Mouse (Mus musculus) forebrain, embryonic 15.5 days (tissue): Measurements from ENCODE around the gene Slit3. TPM values are rescaled to one million over a fixed set of nuclear protein-coding genes. Genes with fewer than 3 reads are reported as not detected.

Experiments used
- ATAC-seq: fragments of 200-750 bp; cut with Nextera tagmentation; replicated peaks from 2 replicates; pipeline ENCODE4 v1.8.0; 2017; ENCODE audit warnings: mild to moderate bottlenecking, moderate TSS enrichment, moderate library complexity
- H3K27ac ChIP-seq: fragments of 300-500 bp; sonication (generic); replicated peaks from 2 replicates; pipeline ENCODE4 v1.5.1; 2015; ENCODE audit warnings: mild to moderate bottlenecking, inconsistent platforms
- H3K27me3 ChIP-seq: fragments of 300-500 bp; sonication (generic); 2 replicates; pipeline ENCODE4 v1.6.1; 2015; ENCODE audit warnings: inconsistent platforms
- H3K36me3 ChIP-seq: fragments of 300-500 bp; sonication (generic); 2 replicates; pipeline ENCODE4 v1.6.1; 2015; ENCODE audit warnings: mild to moderate bottlenecking, inconsistent platforms
- H3K4me1 ChIP-seq: fragments of 300-500 bp; sonication (generic); 2 replicates; pipeline ENCODE4 v1.6.1; 2015; ENCODE audit warnings: inconsistent platforms
- H3K4me2 ChIP-seq: fragments of 300-500 bp; sonication (generic); replicated peaks from 2 replicates; pipeline ENCODE4 v1.6.1; 2015; ENCODE audit warnings: mild to moderate bottlenecking, inconsistent platforms
- H3K4me3 ChIP-seq: fragments of 300-500 bp; sonication (generic); 2 replicates; pipeline ENCODE4 v1.5.1; 2015; ENCODE audit warnings: mild to moderate bottlenecking, inconsistent platforms
- H3K9ac ChIP-seq: fragments of 300-500 bp; sonication (generic); replicated peaks from 2 replicates; pipeline ENCODE4 v1.6.1; 2015; ENCODE audit warnings: mild to moderate bottlenecking, inconsistent platforms
- H3K9me3 ChIP-seq: fragments of 300-500 bp; sonication (generic); 2 replicates; pipeline ENCODE4 v1.6.1; 2016; ENCODE audit warnings: inconsistent platforms
- WGBS: fragments of 180-500 bp; shearing (Covaris S2); methylation state at CpG from one replicate; pipeline ENCODE4 v1.1.7; 2015; ENCODE audit warnings: mixed read lengths; 5-methylcytosine and 5-hydroxymethylcytosine counted together
- polyA plus RNA-seq: library from polyadenylated mRNA; unstranded; fragments of >200 nt; fragmentation: Nextera tagmentation; extraction: Ambion mirVana; gene quantifications from 2 replicates; pipeline ENCODE4 v1.2.1, GENCODE M21; 2015

Gene Slit3
- polyA plus RNA-seq, 1 experiment from 2014 or later, result 6.4 TPM

DNA sequence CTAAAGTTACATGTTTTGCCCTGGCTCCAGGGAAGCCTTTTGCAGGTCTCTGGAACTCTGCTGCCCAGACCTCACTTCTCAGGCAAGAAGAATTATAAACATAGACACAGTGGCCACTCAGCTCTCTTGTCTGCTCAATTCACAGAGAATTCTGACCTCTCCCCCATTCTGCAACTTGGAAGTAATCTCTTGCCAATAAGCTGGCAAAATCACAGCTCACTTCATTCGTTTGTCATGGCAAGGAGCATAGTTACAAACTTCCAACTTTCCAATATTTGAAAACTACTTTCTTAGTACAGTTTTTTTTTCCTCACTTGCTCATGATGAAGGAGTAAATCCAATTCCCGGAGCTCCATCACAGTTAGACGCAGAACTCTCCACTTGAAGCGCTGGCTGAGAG is 11.2 kb upstream of the Slit3 start:
- H3K4me1 ChIP-seq, result no peaks in the 10 kb centered on the region
- no peak overlapping the region for H3K27ac ChIP-seq
- WGBS, result 81% methylated on average over 4 of the region's 4 CpGs
- no peaks in the 10 kb centered on the region for H3K36me3 ChIP-seq
- H3K9ac ChIP-seq, result no peak overlapping the region
- no peak for ATAC-seq
- H3K4me2 ChIP-seq, result no peak overlapping the region
- no peaks in the 10 kb centered on the region for H3K27me3 ChIP-seq
- no peak overlapping the region for H3K4me3 ChIP-seq
- H3K9me3 ChIP-seq, result no peaks in the 10 kb centered on the region

- H3K4me2 ChIP-seq, result no peak overlapping the region
- WGBS, result 39% methylated on average over 2 of the region's 2 CpGs
- no peak for ATAC-seq
Measured at GRCm38 (mm10) chr11:35110784-35111183, 10.2 kb upstream of the Slit3 start.

DNA sequence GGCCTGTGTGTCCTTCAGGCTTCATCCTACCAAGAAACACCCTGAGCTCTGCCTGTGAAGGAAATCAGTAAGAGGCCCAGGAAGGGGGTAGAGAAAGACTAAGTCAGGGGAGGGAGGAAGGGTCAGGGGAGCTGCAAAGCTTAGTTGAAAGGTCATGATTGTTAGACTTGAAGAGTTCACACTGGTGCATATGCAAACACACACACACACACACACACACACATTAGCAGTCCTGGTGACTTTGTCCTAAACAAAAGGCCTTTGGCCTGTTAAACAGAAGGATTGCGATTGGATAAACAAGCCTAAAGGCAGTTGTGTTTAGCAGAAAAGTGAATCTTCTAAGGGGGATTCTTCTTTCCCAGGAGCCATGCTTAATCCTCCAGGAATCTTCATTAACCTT is 7.7 kb upstream of the Slit3 start:
- 4% methylated on average over 1 of the region's 1 CpGs for WGBS
- no peak overlapping the region for H3K4me3 ChIP-seq
- no peaks in the 10 kb centered on the region for H3K36me3 ChIP-seq
- H3K27ac ChIP-seq, result no peak overlapping the region
- no peak overlapping the region for H3K4me2 ChIP-seq
- H3K27me3 ChIP-seq, result no peaks in the 10 kb centered on the region
- no peak for ATAC-seq
- H3K4me1 ChIP-seq, result no peaks in the 10 kb centered on the region
- no peak overlapping the region for H3K9ac ChIP-seq
- no peaks in the 10 kb centered on the region for H3K9me3 ChIP-seq

More at GRCm38 (mm10) chr11:35110784-35111183, 10.2 kb upstream of the Slit3 start:
- H3K9me3 ChIP-seq, result no peaks in the 10 kb centered on the region
- no peak overlapping the region for H3K9ac ChIP-seq
- H3K27me3 ChIP-seq, result no peaks in the 10 kb centered on the region
- H3K27ac ChIP-seq, result no peak overlapping the region
- no peaks in the 10 kb centered on the region for H3K36me3 ChIP-seq
- H3K4me3 ChIP-seq, result no peak overlapping the region
- no peaks in the 10 kb centered on the region for H3K4me1 ChIP-seq

- H3K27me3 ChIP-seq, result peaks cover 15% of the 10 kb centered on the region
Measured at GRCm38 (mm10) chr11:35116436-35116835, 4.6 kb upstream of the Slit3 start.

DNA sequence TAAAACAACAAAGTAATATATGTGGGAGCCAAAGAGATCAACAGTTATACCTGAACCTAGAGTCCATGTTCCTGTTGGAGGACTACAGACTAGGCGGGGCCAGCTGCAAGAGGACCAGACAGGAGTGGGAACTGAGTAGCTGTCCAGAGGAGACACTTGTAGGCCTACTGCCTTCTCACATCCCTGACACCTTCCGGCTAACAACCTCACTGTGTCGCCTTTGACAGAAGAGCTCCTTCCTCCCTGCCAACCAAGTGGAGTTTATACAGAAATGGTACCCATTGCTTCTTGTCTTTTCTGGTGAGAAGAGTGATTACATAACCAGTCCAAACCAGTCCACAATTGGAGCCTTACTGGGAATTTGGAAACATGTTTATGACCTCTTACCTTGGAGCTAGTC is 3.2 kb upstream of the Slit3 start:
- WGBS, result 91% methylated on average over 3 of the region's 3 CpGs

More at GRCm38 (mm10) chr11:35116436-35116835, 4.6 kb upstream of the Slit3 start:
- no peak overlapping the region for H3K4me3 ChIP-seq
- H3K4me2 ChIP-seq, result no peak overlapping the region
- 59% methylated on average over 3 of the region's 3 CpGs for WGBS
- no peak overlapping the region for H3K9ac ChIP-seq
- H3K36me3 ChIP-seq, result no peaks in the 10 kb centered on the region
- H3K4me1 ChIP-seq, result peaks cover 10% of the 10 kb centered on the region
- H3K27ac ChIP-seq, result no peak overlapping the region
- H3K9me3 ChIP-seq, result no peaks in the 10 kb centered on the region
- ATAC-seq, result no peak

GRCm38 (mm10) chr11:35118731-35119130 is 2.3 kb upstream of the Slit3 start:
- Histone ChIP-seq H3K4me3 (no peak overlapping the region), H3K27me3 (peaks cover 33% of the 10 kb centered on the region), H3K4me1 (peaks cover 21% of the 10 kb centered on the region), H3K4me2 (no peak overlapping the region), H3K9me3 (no peaks in the 10 kb centered on the region), H3K27ac (no peak overlapping the region), H3K9ac (no peak overlapping the region), H3K36me3 (no peaks in the 10 kb centered on the region)
- no peak for ATAC-seq
- 54% methylated on average over 6 of the region's 6 CpGs for WGBS

More for the DNA sequence above, 3.2 kb upstream of the Slit3 start:
- peaks cover 25% of the 10 kb centered on the region for H3K27me3 ChIP-seq
- no peak overlapping the region for H3K27ac ChIP-seq
- no peak overlapping the region for H3K4me3 ChIP-seq
- peaks cover 21% of the 10 kb centered on the region for H3K4me1 ChIP-seq
- H3K36me3 ChIP-seq, result no peaks in the 10 kb centered on the region
- no peak overlapping the region for H3K4me2 ChIP-seq
- H3K9me3 ChIP-seq, result no peaks in the 10 kb centered on the region
- ATAC-seq, result no peak
- no peak overlapping the region for H3K9ac ChIP-seq

- H3K27me3 ChIP-seq, result peaks cover 36% of the 10 kb centered on the region
- 0 out of 2 replicates have a peak, but pooled peaks have one; percentile 27 for ATAC-seq
- 3% methylated on average over 6 of the region's 6 CpGs for WGBS
Measured at GRCm38 (mm10) chr11:35119360-35119759, 1.7 kb upstream of the Slit3 start.

GRCm38 (mm10) chr11:35120076-35120475 is 948 bp upstream of the Slit3 start:
- Histone ChIP-seq H3K4me2 (no peak overlapping the region), H3K36me3 (no peaks in the 10 kb centered on the region), H3K27me3 (peaks cover 36% of the 10 kb centered on the region), H3K4me3 (no peak overlapping the region), H3K27ac (no peak overlapping the region), H3K9ac (no peak overlapping the region), H3K9me3 (no peaks in the 10 kb centered on the region), H3K4me1 (peaks cover 21% of the 10 kb centered on the region)
- WGBS, result 50% methylated on average over 5 of the region's 5 CpGs
- ATAC-seq, result no peak

More at GRCm38 (mm10) chr11:35119360-35119759, 1.7 kb upstream of the Slit3 start:
- H3K4me1 ChIP-seq, result peaks cover 21% of the 10 kb centered on the region
- no peak overlapping the region for H3K4me2 ChIP-seq
- H3K27ac ChIP-seq, result no peak overlapping the region
- no peak overlapping the region for H3K9ac ChIP-seq
- H3K4me3 ChIP-seq, result no peak overlapping the region
- H3K9me3 ChIP-seq, result no peaks in the 10 kb centered on the region
- no peaks in the 10 kb centered on the region for H3K36me3 ChIP-seq

DNA sequence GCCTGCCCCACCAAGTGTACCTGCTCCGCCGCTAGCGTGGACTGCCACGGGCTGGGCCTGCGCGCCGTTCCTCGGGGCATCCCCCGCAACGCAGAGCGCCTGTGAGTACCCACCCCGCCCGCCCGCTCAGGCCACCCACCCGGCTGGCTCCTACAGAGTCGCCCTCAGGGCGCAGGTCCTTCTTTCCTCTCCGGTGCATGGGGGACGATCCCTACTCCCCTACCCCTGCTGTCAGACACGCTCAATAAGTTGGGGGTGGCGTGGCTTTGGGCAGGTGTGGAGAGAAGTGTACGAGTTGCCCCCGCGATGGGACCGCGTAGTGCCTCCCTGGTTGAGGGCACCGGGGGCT is 561 bp downstream of the Slit3 start:
- no peaks in the 10 kb centered on the region for H3K9me3 ChIP-seq
- peak overlapping the region; percentile 94 for H3K4me2 ChIP-seq
- no peaks in the 10 kb centered on the region for H3K36me3 ChIP-seq
- H3K4me3 ChIP-seq, result peak overlapping the region; percentile 59
- H3K4me1 ChIP-seq, result peaks cover 21% of the 10 kb centered on the region
- ATAC-seq, result no peak; the same call in 1 of the 2 replicates
- WGBS, result under 1% methylated on average over 27 of the region's 27 CpGs
- H3K27ac ChIP-seq, result no peak overlapping the region
- H3K9ac ChIP-seq, result peak overlapping the region; percentile 49
- H3K27me3 ChIP-seq, result peaks cover 36% of the 10 kb centered on the region

GRCm38 (mm10) chr11:35122091-35122811 is 1.2 kb downstream of the Slit3 start:
- no peak for ATAC-seq
- peak overlapping the region; percentile 94 for H3K4me2 ChIP-seq
- no peaks in the 10 kb centered on the region for H3K36me3 ChIP-seq
- WGBS, result 2% methylated on average over 23 of the region's 23 CpGs
- H3K4me1 ChIP-seq, result peaks cover 21% of the 10 kb centered on the region
- peak overlapping the region; percentile 49; the same call in 1 of the 2 replicates for H3K9ac ChIP-seq
- H3K27ac ChIP-seq, result no peak overlapping the region
- no peaks in the 10 kb centered on the region for H3K9me3 ChIP-seq
- peaks cover 36% of the 10 kb centered on the region for H3K27me3 ChIP-seq
- H3K4me3 ChIP-seq, result peak overlapping the region; percentile 59

- Histone ChIP-seq H3K9me3 (no peaks in the 10 kb centered on the region), H3K27me3 (peaks cover 36% of the 10 kb centered on the region), H3K27ac (no peak overlapping the region), H3K9ac (no peak overlapping the region), H3K4me1 (peaks cover 21% of the 10 kb centered on the region), H3K4me2 (0 out of 2 replicates have a peak overlapping the region, but pooled peaks have one; percentile 11), H3K4me3 (no peak overlapping the region), H3K36me3 (no peaks in the 10 kb centered on the region)
- no peak for ATAC-seq
- 69% methylated on average over 17 of the region's 17 CpGs for WGBS
Measured at GRCm38 (mm10) chr11:35124489-35125107, 3.6 kb downstream of the Slit3 start.

DNA sequence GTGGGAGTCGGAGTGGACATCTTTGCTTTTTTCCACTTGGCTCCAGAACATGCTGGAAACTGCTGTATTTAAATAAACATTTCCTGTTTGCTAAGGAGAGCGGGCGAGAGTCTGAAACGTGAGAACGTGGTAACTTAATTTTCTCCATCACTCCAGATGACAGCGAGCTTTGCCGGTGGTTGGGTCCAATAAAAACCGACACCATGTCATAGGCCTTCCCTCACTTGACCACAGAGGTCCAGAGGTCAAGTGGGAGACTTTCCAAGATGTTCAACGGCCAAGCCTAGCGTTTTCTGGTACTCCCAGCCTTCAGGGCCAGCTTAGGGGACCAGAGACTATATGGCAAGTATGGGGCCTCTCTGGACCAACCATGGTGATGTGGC is 4.1 kb downstream of the Slit3 start:
- Histone ChIP-seq H3K4me3 (no peak overlapping the region), H3K27me3 (peaks cover 31% of the 10 kb centered on the region), H3K4me2 (no peak overlapping the region), H3K27ac (no peak overlapping the region), H3K36me3 (no peaks in the 10 kb centered on the region), H3K4me1 (peaks cover 21% of the 10 kb centered on the region), H3K9me3 (no peaks in the 10 kb centered on the region), H3K9ac (no peak overlapping the region)
- no peak for ATAC-seq
- WGBS, result 77% methylated on average over 10 of the region's 10 CpGs
